Mouse (Mus musculus): ENCODE data around the gene Ms4a6c. TPM values are rescaled to one million over a fixed set of nuclear protein-coding genes. Genes with fewer than 3 reads are reported as not detected.
"Not testable (repeated sequence)": the region's sequence is repeated elsewhere in the genome, so short reads cannot be mapped to it uniquely, and the experiment has no call there.

Ms4a6c gene
- polyA plus RNA-seq, 1 experiment from 2014 or later: 1.8 TPM

GRCm38 (mm10) chr19:11516246-11516645 is 47.1 kb downstream of the Ms4a6c start, which contains the start of gene Ms4a6b:
Gene Ms4a6b, plus strand, starts transcription at chr19:11516512.
- H3K9me3 ChIP-seq: no peaks in the 10 kb centered on the region
- no peaks in the 10 kb centered on the region for H3K36me3 ChIP-seq (replicated peaks)
- H3K4me2 ChIP-seq: no peak within 1 kb of the TSS
- no peak within 1 kb of the TSS for H3K27ac ChIP-seq
- H3K9ac ChIP-seq: no peak within 1 kb of the TSS
- H3K4me3 ChIP-seq (replicated peaks): no peak within 1 kb of the TSS
- H3K27me3 ChIP-seq: no peaks in the 10 kb centered on the region
- ATAC-seq (ENCODE audit: low FRiP score): no peak
- H3K4me1 ChIP-seq: no peaks in the 10 kb centered on the region

DNA sequence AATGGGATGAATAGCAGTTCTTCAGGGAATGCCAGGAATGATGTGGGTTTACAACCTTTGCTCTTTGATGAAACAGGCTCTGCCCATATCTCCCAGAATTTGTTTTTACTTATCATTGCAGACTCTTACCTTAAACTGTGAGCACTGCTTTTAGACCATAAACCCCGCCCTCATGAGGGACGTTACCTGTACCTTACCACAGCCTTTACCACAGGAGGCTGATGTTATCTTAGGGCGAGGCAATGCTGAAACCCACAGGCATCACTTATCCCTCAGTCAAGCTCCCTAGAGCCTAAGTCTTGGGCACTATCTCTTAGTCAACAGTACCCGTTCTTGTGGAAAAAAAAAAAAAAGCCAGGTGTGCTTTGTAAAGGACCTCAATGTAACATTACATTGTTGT is 47.7 kb downstream of the Ms4a6c start:
- Histone ChIP-seq H3K4me2 (no peak overlapping the region), H3K27me3 (no peaks in the 10 kb centered on the region), H3K9me3 (no peaks in the 10 kb centered on the region), H3K36me3 (replicated peaks) (no peaks in the 10 kb centered on the region), H3K4me3 (replicated peaks) (no peak overlapping the region), H3K9ac (no peak overlapping the region), H3K4me1 (no peaks in the 10 kb centered on the region), H3K27ac (no peak overlapping the region)
- WGBS: 80% methylated on average over 4 of the region's 4 CpGs
- no peak for ATAC-seq (ENCODE audit: low FRiP score)

- H3K27me3 ChIP-seq; H3K9me3 ChIP-seq; H3K4me3 ChIP-seq (replicated peaks); H3K27ac ChIP-seq; H3K9ac ChIP-seq; H3K4me2 ChIP-seq; H3K4me1 ChIP-seq; H3K36me3 ChIP-seq (replicated peaks); ATAC-seq (ENCODE audit: low FRiP score): not testable (repeated sequence)
- WGBS: 71% methylated on average over 1 of the region's 1 CpGs
Measured at GRCm38 (mm10) chr19:11517373-11517772, 48.2 kb downstream of the Ms4a6c start.

DNA sequence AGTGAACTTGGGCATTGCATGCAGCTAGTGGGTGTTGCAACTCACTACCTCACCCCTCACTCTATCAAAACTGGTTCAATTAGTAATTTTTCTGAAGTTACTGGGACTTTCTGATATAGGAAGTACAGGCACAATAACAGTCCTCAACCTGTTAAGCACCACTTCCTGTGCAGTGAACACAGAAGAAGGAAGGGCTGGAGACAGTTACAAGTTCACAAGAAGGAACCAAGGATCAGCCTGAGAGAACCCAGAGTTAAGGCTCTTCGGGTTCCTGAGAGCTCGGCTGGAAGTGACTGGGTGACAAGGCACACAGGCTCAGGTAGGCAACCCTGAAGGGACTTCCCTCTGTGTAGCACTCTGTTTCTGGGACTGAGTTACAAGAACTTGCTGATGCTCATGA is 49.2 kb downstream of the Ms4a6c start:
- H3K9me3 ChIP-seq; H3K4me2 ChIP-seq; ATAC-seq (ENCODE audit: low FRiP score); H3K36me3 ChIP-seq (replicated peaks); H3K27ac ChIP-seq; H3K9ac ChIP-seq; H3K27me3 ChIP-seq; H3K4me3 ChIP-seq (replicated peaks); H3K4me1 ChIP-seq: not testable (repeated sequence)
- 87% methylated on average over 2 of the region's 2 CpGs for WGBS

GRCm38 (mm10) chr19:11520146-11520545 is 51.0 kb downstream of the Ms4a6c start:
- ATAC-seq (ENCODE audit: low FRiP score): no peak
- H3K4me3 ChIP-seq (replicated peaks): no peak overlapping the region
- H3K4me2 ChIP-seq: no peak overlapping the region
- no peaks in the 10 kb centered on the region for H3K36me3 ChIP-seq (replicated peaks)
- no peak overlapping the region for H3K9ac ChIP-seq
- H3K27ac ChIP-seq: no peak overlapping the region
- WGBS: 88% methylated on average over 3 of the region's 3 CpGs
- H3K4me1 ChIP-seq: no peaks in the 10 kb centered on the region
- no peaks in the 10 kb centered on the region for H3K9me3 ChIP-seq
- H3K27me3 ChIP-seq: no peaks in the 10 kb centered on the region

Other genes with a start within 250 kb of the Ms4a6c start
- not detected in 2 replicates for gene Ms4a12, start 236.9 kb upstream of the Ms4a6c start, polyA plus RNA-seq (2016; fragmentation: Nextera tagmentation; extraction: Ambion mirVana)
- gene Ms4a1, start 203.1 kb upstream of the Ms4a6c start, polyA plus RNA-seq (2016; fragmentation: Nextera tagmentation; extraction: Ambion mirVana): not detected in 2 replicates
- gene Ms4a5, start 185.5 kb upstream of the Ms4a6c start, polyA plus RNA-seq (2016; fragmentation: Nextera tagmentation; extraction: Ambion mirVana): not detected in 2 replicates
- gene Ms4a14, start 154.9 kb upstream of the Ms4a6c start, polyA plus RNA-seq (2016; fragmentation: Nextera tagmentation; extraction: Ambion mirVana): not detected in 2 replicates
- 1.5 and 1.9 TPM in 2 replicates for gene Ms4a7, start 133.2 kb upstream of the Ms4a6c start, polyA plus RNA-seq (2016; fragmentation: Nextera tagmentation; extraction: Ambion mirVana)
- gene Ms4a4a, start 93.8 kb upstream of the Ms4a6c start, polyA plus RNA-seq (2016; fragmentation: Nextera tagmentation; extraction: Ambion mirVana): 1.4 and 2.4 TPM in 2 replicates
- not detected in 2 replicates for gene Ms4a4c, start 64.6 kb upstream of the Ms4a6c start, polyA plus RNA-seq (2016; fragmentation: Nextera tagmentation; extraction: Ambion mirVana)
- not detected in 2 replicates for gene Ms4a4b, start 25.8 kb upstream of the Ms4a6c start, polyA plus RNA-seq (2016; fragmentation: Nextera tagmentation; extraction: Ambion mirVana)
- gene Gm8369, start 16.6 kb downstream of the Ms4a6c start, polyA plus RNA-seq (2016; fragmentation: Nextera tagmentation; extraction: Ambion mirVana): not detected in 2 replicates
- 1.6 and 2.1 TPM in 2 replicates for gene Ms4a6b, start 47.1 kb downstream of the Ms4a6c start, polyA plus RNA-seq (2016; fragmentation: Nextera tagmentation; extraction: Ambion mirVana)
- gene Ms4a4d, start 67.4 kb downstream of the Ms4a6c start, polyA plus RNA-seq (2016; fragmentation: Nextera tagmentation; extraction: Ambion mirVana): not detected in 2 replicates
- gene Ms4a6d, start 135.5 kb downstream of the Ms4a6c start, polyA plus RNA-seq (2016; fragmentation: Nextera tagmentation; extraction: Ambion mirVana): 1.4 and 1.7 TPM in 2 replicates
- gene Ms4a2, start 154.4 kb downstream of the Ms4a6c start, polyA plus RNA-seq (2016; fragmentation: Nextera tagmentation; extraction: Ambion mirVana): not detected in 2 replicates
- gene Ms4a3, start 171.5 kb downstream of the Ms4a6c start, polyA plus RNA-seq (2016; fragmentation: Nextera tagmentation; extraction: Ambion mirVana): not detected in 2 replicates
- gene Oosp2, start 191.2 kb downstream of the Ms4a6c start, polyA plus RNA-seq (2016; fragmentation: Nextera tagmentation; extraction: Ambion mirVana): not detected in 2 replicates
- not detected in 2 replicates for gene Oosp1, start 221.8 kb downstream of the Ms4a6c start, polyA plus RNA-seq (2016; fragmentation: Nextera tagmentation; extraction: Ambion mirVana)
- not detected in 2 replicates for gene Oosp3, start 227.7 kb downstream of the Ms4a6c start, polyA plus RNA-seq (2016; fragmentation: Nextera tagmentation; extraction: Ambion mirVana)